Mouse (Mus musculus): ENCODE measurements around the gene Sgpp1.

- TF ChIP-seq CTCF (IDR thresholded peaks at IDR 0.05; ENCODE audit: low read depth) (no peak), EP300 (IDR thresholded peaks at IDR 0.05; ENCODE audit: low read depth) (no peak)
Measured at GRCm38 (mm10) chr12:75683598-75683997, 51.9 kb downstream of the Sgpp1 start.

All from heart, postnatal 0 days (tissue).